Mouse (Mus musculus) thymus, adult 2 months (tissue): ENCODE measurements at regions not wholly inside any gene's neighbourhood (a gene's known extent, or its start where the extent isn't known, plus 50 kb on each side); places are given as distances from the start of the nearest gene placed in this dataset.

Source experiments
- CTCF ChIP-seq: fragments of 200-500 bp; IDR thresholded peaks from 2 replicates; pipeline ENCODE4 v1.5.1; 2012; ENCODE audit warnings: mild to moderate bottlenecking, control low read depth, low read length, moderate library complexity, borderline replicate concordance; ENCODE audit not compliant: control insufficient read depth, poor library complexity, insufficient read depth; ENCODE audit errors: extremely low read depth
- POLR2A ChIP-seq: fragments of 200-500 bp; IDR thresholded peaks from 2 replicates; pipeline ENCODE4 v1.6.1; 2012; ENCODE audit warnings: mild to moderate bottlenecking, low read length, control low read depth, moderate library complexity; ENCODE audit not compliant: control insufficient read depth, poor library complexity, insufficient read depth; ENCODE audit errors: extremely low read depth

DNA sequence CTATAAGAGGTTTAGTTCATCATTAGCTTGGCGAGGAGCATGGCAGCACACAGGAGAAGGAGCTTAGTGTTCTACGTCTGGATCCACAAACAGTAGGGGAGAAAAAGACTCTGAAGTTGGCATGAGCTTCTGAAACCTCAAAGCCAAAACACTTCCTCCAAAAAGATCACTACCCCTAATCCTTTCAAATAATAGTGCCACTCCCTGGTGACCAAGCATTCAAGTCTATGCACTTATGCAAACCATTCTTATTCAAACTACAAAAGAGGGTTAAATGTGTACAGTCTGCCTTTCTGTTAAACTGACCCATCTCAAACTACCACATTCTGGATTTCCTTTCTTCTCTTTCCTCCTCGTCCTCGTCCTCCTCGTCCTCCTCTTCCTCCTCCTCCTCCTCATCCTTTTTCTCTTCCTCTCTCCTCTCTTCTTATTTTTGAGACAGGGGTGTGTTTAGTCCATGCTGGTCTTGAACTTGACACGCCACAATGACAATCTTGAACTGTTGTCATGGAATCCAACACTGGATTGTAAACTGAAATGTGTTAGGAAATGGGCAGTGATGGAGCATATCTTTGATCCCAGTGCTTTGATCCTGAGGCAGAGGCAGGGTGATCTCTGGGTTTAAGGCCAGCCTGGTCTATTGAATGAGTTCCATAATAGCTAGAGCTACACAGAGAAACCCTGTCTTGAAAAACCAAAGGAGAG is 1645.9 kb downstream of the A830018L16Rik start:
- TF ChIP-seq POLR2A (no peak), CTCF (no peak)
